Mouse (Mus musculus) heart, postnatal 10 days (tissue): Measurements from ENCODE around the gene Sbf2. TPM values are rescaled to one million over a fixed set of nuclear protein-coding genes. Genes with fewer than 3 reads are reported as not detected.
"Not testable (repeated sequence)": the region's sequence is repeated elsewhere in the genome, so short reads cannot be mapped to it uniquely, and the experiment has no call there.

Experiments
- DNase-seq, 2 experiments: peaks; one replicate each; pipeline ENCODE4 v3.0.0; 2021
- intact Hi-C: fragments of 180-260 bp; cut with DNase I; formaldehyde crosslinking; loops from one replicate; pipeline ENCODE4 v1.15.1; 2025
- total RNA-seq, 2 experiments: library from RNA; stranded (reverse); gene quantifications; 2 replicates each; pipeline ENCODE4 v1.2.3; 2021

The Sbf2 gene
- total RNA-seq, 2 experiments from 2014 or later = 58.8 to 64.6 TPM

- DNase-seq = no peak
- intact Hi-C loops = no loop called here
Measured at GRCm38 (mm10) chr7:110587721-110588120, 27.0 kb downstream of the Sbf2 start.

GRCm38 (mm10) chr7:110585250-110585649 is 29.5 kb downstream of the Sbf2 start:
- intact Hi-C loops = no loop called here
- DNase-seq = no peak

- intact Hi-C loops = no loop called here
- DNase-seq = no peak
Measured at GRCm38 (mm10) chr7:110584159-110584558, 30.6 kb downstream of the Sbf2 start.

- no peak for DNase-seq
- intact Hi-C loops = no loop called here
Measured at GRCm38 (mm10) chr7:110583705-110584104, 31.0 kb downstream of the Sbf2 start.

- peak; percentile 37 to 48 for DNase-seq
- intact Hi-C loops = no loop called here
Measured at GRCm38 (mm10) chr7:110565815-110566549, 48.7 kb downstream of the Sbf2 start.

- intact Hi-C loops = no loop called here
- DNase-seq = no peak
Measured at GRCm38 (mm10) chr7:110561647-110562046, 53.1 kb downstream of the Sbf2 start.

GRCm38 (mm10) chr7:110557001-110557400 is 57.7 kb downstream of the Sbf2 start:
- intact Hi-C loops = loop anchor here (10.0 kb wide), 1 partner anchor 228 kb away; no protein-coding TSS in a partner anchor
- DNase-seq = no peak

GRCm38 (mm10) chr7:110556221-110556620 is 58.5 kb downstream of the Sbf2 start:
- intact Hi-C loops = loop anchor here (10.0 kb wide), 1 partner anchor 229 kb away; no protein-coding TSS in a partner anchor
- no peak for DNase-seq

GRCm38 (mm10) chr7:110555260-110555659 is 59.5 kb downstream of the Sbf2 start:
- intact Hi-C loops = loop anchor here (10.0 kb wide), 1 partner anchor 230 kb away; no protein-coding TSS in a partner anchor
- DNase-seq = no peak

GRCm38 (mm10) chr7:110548268-110548667 is 66.5 kb downstream of the Sbf2 start:
- DNase-seq = peak in 1 of 2 experiments; percentile 39
- intact Hi-C loops = loop anchor here (1.0 to 10.0 kb wide), 4 partner anchors 82 to 261 kb away; no protein-coding TSS in a partner anchor

- no peak for DNase-seq
- intact Hi-C loops = loop anchor here (10.0 kb wide), 1 partner anchor 171 kb away; no protein-coding TSS in a partner anchor
Measured at GRCm38 (mm10) chr7:110543341-110543740, 71.4 kb downstream of the Sbf2 start.

GRCm38 (mm10) chr7:110539266-110539665 is 75.5 kb downstream of the Sbf2 start:
- intact Hi-C loops = no loop called here
- DNase-seq = no peak

GRCm38 (mm10) chr7:110530295-110530694 is 84.4 kb downstream of the Sbf2 start:
- DNase-seq, intact Hi-C loops: not testable (repeated sequence)

GRCm38 (mm10) chr7:110525090-110525775 is 89.5 kb downstream of the Sbf2 start:
- DNase-seq = no peak
- intact Hi-C loops = no loop called here

- DNase-seq = no peak
- intact Hi-C loops = no loop called here
Measured at GRCm38 (mm10) chr7:110516241-110517220, 98.2 kb downstream of the Sbf2 start.

- no peak for DNase-seq
- intact Hi-C loops = no loop called here
Measured at GRCm38 (mm10) chr7:110514131-110514530, 100.6 kb downstream of the Sbf2 start.

GRCm38 (mm10) chr7:110498653-110499052 is 116.1 kb downstream of the Sbf2 start:
- intact Hi-C loops = no loop called here
- DNase-seq = no peak

- no peak for DNase-seq
- intact Hi-C loops = no loop called here
Measured at GRCm38 (mm10) chr7:110491038-110491437, 123.7 kb downstream of the Sbf2 start.

GRCm38 (mm10) chr7:110485051-110485450 is 129.7 kb downstream of the Sbf2 start:
- intact Hi-C loops = no loop called here
- DNase-seq = no peak

GRCm38 (mm10) chr7:110470987-110471386 is 143.7 kb downstream of the Sbf2 start:
- DNase-seq = peak; percentile 17 to 24
- intact Hi-C loops = no loop called here

GRCm38 (mm10) chr7:110463471-110463870 is 151.3 kb downstream of the Sbf2 start:
- DNase-seq = no peak
- intact Hi-C loops = no loop called here
